Mouse (Mus musculus) granulocyte monocyte progenitor cell, adult 5-6 weeks (primary cell): ENCODE data around the gene Asic2. TPM values are rescaled to one million over a fixed set of nuclear protein-coding genes. Genes with fewer than 3 reads are reported as not detected.
A peak's percentile ranks its signal among the peaks of the same experiment; 100 is the strongest.

Experiments used
- ATAC-seq: replicated peaks from 2 replicates; pipeline ENCODE4 v1.8.0; 2016; ENCODE audit warnings: mild to moderate bottlenecking, moderate TSS enrichment, inconsistent platforms; ENCODE audit not compliant: poor library complexity, severe bottlenecking
- total RNA-seq, 2 experiments: library from RNA; stranded (forward) in 1 of 2; stranded (reverse) in 1 of 2; fragments of 200-712, 200-1000 nt in 1 of 2; fragments of >200 nt in 1 of 2; fragmentation: Nextera tagmentation in 1 of 2; gene quantifications; 2 replicates each; pipeline ENCODE4 v1.2.3; 2014 to 2017

Asic2 gene
- total RNA-seq, 2 experiments from 2014 or later: not detected

DNA sequence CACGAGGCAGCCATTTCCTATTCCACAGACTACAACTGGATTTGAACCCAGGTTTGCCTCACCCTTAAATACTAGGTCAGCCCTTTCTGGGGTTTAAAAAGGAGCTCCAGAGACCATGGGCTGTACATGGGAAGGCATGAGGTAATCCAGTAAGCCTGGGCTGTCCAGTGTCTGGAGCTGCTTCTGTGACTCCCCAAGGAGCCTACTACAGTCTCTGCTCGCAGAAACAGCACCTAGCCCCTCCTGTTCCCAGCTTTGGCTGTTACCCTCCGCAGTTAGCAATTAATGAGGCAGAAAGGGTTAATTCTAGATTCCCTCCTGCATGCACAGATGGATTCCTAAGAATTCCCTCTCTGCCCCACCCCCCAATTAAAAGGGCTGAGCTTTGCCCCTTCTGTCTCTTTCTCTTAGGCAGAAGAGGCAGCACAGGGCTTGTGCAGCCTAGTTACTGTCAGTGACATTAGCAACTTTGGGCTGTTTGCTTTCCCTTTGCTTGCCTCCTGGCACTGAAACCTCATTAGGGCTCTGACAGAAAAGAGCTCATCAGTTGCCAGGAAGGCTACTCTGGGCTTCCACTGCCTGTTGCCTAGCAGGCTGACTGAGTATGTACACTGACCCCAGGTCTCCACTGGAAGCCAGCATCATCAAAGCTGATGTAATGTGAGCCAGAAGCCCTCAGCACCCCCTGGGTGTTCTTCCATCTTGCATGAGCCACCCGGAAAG lies 107.8 kb downstream of the Asic2 start, which contains the start of gene 5530401A14Rik:
5530401A14Rik (plus strand) TSS at position 424 of the 723 bp plus-strand sequence.
- no peak for ATAC-seq

DNA sequence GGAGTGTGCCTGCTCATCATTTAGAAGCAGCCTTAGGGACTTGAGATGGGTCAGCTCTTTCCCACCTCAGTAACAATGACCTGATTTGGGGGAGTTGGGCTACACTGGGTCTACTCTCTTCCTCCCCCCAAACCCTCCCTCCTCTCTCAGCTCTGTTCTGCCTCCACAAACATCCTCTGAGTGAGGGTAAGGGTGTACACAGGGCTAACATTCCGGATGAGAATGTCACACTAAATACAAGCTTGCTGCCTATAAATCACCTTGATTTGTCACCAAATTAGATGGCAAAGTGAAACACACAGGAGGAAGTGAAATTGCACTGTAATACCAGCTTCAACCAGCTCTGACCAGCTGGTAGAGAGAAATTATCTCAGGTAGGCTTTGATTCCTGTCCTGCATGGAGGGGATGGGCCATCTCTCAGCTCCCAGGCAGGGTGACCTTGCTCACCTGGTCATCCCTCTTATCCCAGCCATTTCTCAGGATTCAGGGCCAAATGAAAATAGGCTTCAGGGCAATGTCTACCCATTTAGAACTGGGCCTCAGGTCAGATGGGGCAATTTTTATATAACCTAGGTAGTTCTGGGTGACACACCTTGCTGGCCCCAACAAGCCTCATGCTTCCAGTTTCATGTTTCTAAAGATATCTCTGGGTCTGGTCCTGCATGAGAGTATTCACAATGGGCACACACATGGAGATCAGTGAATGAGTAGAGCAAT lies 120.3 kb downstream of the Asic2 start:
- ATAC-seq: no peak

DNA sequence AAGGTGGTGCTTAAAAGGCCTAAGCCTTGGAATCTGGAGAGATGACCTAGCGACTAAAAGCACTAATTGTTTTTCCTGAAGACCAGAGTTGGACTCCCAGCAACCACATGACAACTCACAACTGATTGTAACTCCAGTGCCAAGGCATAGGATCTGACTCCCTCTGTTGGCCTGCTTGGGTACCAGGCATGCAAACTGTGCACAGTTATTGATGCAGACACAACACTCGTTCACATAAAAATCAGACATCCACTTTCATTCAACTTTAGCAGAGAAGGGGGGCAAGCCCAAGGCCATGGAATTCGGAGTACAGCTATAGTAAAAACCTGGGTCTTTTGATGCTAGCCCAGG lies 122.6 kb downstream of the Asic2 start:
- no peak for ATAC-seq

DNA sequence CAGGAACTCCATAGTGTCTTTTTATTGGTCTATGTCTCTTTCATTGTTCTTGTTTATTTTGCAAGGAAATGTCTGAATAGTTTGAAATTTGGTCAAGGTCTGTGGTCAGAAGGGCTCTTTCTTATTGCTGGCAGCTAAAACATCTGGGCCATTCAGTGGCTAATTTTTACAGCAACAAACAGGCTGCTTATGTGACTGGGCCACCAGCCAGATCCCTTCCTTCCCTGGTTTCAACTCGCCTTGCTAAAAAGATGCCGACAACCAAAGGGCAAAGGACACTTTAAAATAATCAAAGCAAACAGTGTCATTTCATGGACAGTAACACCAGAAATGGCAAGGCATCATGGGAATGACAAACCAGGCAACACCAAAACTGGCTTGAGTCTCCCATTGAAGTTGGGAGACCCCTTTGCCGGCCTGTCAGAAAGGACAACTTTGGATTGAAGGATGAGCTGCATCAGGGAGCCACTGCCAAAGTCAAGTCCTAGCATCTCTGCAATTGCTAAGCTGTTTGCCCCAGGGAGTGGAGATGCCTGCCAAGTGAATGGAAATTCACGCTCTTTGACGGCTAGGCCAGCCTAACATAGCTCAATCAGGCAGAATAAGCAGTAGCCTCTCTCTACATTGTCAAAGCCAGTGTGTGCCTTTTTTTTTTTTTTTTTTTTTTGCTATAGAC lies 123.1 kb downstream of the Asic2 start:
- no peak for ATAC-seq

DNA sequence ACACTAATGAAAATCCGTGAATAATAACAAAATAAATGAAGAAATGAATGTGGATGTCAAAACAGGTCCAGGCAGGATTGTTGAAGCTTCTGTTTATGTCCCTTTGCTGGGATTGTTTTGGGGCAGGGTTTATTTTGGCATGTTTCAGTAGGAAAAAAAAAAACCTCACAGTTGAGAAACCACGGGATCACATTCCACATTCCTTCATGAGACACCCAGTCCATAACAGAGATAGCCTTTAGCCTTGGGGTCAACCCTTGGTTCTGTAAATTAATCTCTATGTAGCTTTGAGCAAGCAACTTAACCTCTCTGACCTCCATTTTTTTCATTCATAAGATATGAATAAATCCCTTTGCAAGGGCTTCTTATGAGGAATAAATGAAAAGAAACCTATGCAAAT lies 127.3 kb downstream of the Asic2 start:
- no peak for ATAC-seq

DNA sequence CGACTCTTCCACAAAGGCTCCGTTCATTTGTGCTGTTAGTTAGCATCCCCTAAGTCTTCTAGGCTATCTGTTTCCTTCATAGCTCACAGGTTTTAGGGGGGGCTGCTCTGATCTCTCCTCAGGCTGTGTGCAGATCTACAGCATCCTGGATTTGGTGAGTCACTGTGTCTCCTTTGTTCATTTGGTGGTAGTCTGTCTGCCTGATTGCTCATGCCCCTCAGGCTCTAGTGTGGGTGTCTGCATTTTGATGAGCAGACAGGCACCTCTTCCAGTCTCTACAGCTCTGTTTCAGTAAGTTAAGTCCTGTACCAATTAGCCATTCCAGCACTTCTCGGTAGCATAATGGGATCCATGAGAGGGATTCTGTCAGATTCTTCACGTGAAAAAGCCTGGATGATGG lies 129.8 kb downstream of the Asic2 start:
- ATAC-seq: no peak

DNA sequence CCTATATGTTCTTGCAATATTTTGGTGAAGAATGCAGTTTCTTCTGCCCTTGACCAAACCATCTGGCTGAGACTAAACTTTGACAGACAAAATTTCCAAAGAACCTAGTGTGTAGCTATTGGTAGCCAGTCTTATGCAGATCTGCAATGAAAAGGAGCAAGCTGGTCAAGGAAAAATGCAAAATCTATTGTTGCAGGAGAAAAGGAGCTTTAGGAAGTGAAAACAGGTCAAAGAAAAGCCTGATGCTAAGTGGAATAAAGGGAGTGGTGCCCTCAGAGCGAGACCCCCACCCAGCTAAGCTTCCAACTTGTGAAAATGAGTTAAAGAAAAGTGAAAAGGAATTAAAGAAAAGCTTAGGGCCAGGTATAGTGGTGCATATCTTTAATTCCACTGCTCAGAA lies 135.9 kb downstream of the Asic2 start:
- no peak for ATAC-seq

DNA sequence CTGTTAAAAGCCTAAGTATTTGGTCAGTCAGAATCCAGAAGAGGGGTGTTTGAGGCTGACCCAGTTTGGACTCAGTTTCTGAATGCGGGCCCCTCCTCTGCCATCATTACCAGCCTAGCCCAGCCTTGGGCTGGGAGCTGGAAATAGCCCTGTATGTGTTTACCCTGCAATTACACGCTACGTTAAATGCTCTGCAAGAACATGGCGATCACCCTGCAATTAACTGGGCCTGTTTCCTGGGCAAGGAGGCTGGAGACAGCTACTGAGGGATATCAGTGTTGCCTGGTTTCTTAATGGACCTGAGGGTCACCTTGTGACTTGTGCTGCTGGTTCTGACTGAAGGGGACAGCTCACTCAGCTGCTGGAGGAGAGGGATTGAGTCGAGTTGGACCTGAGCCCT lies 151.7 kb downstream of the Asic2 start:
- ATAC-seq: no peak

DNA sequence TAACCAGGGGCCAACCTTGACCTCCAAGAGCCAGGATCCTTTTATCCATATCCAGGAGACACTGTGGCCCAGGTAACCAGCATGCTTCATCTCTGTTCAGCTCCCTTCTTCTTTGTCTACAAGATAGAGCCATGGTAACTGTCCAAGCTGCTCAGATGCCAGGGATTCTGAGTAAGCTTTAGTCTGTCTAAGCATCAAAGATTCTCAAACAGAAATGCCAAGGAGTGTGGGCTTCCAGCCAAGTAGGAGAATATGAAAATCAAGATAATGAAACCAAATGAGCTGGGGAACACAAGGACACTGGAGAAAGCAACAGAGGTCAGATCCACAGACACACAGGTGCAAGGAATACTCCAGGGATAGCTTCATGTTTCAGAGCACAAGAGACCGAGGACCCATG lies 153.4 kb downstream of the Asic2 start:
- no peak for ATAC-seq

DNA sequence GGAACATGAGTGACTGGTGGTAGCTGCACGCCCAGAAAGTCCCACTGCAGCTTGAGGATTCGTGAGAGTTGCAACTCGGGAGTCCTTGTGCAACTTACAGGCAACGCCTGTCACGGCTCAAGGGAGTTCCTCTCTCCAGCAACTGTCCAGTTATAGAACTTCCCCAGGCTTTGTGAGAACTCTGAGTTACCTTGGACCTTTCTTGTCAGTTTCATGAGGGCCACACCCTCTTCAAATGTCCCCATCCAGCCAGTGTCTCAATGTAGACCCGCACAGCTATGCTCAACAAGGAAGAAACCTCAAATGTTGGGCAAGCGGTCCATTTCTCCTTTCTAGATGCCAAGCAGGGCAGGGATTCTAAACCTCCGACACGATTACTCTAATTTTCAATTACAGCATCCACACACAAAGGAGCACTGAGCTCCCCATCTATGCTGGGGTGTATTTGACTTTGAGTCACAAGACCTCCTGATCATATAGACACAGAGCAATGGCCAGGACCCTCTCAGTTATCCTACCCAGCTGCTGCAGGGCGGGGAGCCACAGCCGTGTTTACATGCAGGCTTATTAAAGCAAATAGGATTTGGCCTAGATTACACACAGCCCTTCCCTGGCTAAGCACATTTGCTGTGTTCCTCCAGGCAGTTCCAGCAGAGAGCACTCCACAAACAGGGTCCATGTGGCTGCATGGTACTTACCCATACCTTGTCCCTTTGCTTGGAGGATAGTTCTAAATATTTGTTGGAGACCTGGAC lies 161.2 kb downstream of the Asic2 start:
- ATAC-seq: peak; percentile 93

DNA sequence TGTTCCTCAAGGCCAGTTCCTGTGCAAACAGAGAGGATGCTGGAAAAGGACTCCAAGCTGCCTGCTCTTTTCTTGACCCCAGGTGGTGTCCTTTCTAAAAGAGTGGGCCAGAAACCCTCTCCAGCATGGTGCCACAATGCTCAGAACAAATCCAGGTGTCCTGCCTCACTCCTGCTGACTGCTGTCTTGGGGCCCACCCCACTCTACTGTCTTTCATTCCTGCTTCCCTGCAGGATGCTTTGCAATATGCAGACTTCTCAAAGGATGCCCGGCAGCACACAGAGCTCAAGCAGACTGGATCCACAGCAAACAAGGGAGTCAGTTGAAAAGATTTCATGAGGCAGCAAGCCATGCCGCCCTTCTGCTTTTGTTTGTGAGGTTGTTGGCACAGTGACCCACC lies 164.7 kb downstream of the Asic2 start:
- ATAC-seq: no peak

DNA sequence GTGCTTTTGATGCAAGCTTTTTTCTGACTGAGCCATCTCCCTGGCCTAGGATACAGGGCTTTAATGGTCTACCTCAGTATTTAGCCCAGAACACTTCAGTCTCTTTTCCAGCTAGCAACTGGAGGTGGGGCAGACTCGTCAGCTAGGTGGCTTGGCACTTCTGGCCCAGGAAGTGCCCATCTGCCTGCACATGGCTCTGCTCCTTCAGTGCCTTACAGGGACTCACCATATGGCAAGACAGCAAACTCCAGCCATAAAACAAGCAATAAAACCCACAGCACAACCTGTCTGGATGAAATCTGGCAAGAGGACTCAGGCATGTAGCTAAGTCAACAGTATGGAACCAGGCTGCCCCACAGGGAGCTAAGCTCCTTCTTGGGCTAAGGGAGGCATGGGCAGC lies 165.6 kb downstream of the Asic2 start:
- ATAC-seq: no peak

DNA sequence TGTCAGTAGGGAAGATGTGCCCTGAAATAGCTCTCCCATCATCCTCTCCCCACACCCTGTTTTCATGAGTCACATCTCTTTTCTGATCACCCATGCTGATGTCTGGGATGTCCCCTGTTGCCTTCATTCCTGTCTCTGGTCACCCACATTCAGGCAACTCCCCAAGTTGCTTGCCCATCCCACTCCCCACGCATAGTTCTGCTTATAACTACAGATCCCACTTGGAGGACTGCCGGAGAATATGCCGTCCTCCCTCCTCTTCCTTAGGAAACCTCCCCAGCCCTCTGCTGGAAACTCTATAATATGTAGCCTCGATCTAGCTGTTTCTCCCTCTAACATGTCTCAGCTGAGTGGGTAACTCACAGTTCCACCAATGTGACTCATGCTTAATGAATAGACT lies 167.4 kb downstream of the Asic2 start:
- no peak for ATAC-seq

DNA sequence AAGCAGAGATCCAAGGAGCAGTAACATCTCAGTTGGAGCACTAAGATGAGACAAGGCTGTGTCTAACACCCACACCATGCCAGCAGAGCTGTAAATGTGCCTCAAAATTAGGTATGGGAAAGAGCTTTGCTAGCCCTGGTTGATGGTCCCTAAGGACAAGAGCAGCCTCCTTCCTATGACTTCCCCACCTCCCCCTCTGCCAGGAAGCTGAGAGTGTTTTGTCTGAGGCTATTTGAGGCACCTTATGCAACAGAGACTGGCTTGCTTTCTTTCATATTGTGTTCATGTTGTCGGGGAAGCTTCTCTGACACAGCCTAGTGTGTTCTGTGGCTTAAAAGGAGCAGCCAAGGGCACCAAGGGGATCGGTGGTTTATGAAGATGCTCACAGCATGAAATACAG lies 174.7 kb downstream of the Asic2 start:
- no peak for ATAC-seq

DNA sequence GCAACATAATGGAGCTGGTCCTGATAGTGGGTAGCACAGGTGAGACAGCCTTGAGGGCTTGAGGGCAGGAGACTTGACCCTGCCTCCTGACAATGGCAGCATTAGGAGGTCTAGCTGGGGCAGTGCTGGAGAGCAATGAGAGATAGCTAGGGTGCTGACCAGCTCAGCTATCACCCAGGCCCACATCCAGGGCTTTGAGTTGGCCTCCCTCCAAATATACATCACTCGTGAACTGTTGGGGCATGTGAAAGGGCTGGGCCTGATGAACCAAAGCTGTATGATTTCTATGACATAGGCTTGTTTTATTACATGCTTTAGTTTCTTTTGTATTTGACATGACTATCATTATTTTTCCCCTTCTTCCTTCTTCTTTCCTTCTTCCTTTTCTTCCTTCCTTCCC lies 176.7 kb downstream of the Asic2 start:
- ATAC-seq: no peak

DNA sequence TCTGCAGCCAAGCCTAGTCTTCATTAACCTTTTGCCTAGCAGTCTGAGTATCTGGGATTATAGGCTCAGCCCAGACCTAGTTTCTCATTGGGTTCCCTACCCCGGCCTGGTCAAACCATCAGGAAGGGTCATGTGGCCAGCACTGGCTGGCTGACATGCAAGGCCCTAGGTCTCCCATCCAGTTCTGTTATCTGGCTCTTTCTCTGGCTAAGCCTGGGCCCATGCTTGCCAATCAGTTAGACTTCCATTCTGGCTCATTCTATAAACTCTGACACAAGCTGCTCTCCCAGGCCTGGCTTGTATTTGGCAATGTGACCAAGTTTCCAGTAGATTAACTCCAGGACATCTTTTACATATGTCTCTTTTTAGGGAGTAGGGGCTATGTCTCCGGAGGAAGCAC lies 187.7 kb downstream of the Asic2 start:
- ATAC-seq: no peak

DNA sequence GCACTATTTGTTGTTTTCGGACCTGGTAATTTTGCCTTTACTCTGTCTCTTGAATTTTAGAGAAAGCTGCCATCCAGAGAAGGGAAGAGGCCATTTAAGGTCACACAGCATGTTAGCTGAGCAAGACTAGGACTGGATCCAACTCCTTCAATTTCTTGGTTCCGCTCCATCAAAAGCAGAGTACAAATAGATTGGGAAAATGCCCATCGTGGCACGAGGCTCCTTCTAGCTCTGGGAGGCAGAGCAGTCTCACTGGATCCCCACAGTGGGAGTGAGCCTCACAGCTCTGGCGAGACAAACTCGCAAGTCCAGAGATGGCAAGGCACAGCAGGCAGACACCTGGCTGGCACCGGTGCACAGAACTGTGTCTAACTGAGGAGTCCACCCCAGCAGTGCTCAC lies 188.4 kb downstream of the Asic2 start:
- no peak for ATAC-seq

DNA sequence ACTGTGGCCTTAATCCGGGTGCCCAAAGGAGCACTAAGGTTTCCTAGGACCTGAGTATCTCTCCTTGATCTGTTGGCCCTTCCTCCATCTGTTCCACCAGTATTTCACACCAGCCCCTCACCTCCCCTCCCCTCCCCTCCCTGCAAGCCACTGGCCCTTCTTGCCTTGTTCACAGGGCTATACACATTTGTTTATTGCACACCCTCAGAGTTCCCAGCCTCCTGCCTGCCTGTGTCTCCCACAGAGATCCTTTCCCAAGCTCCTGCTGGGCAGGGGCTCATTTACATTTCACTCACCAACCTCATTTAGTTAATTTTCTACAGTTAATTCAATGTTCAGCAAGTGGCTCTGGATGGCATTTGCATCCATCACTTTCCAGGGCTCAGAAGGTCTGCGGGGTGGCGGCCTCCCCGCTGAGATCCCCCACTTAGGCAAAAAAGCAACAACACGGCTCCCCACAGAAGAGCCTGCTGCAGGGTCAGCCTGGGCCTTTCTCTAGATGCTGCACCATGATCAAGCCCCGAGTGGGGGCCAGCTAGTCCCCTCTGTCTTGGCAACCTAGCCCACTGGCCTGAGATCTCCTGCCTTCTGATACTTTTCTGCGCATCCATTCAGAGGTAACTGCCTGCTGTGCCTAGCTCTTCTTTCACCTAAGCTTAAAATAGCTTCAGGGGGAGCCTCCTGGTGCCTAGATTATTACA lies 196.9 kb downstream of the Asic2 start:
- no peak for ATAC-seq

DNA sequence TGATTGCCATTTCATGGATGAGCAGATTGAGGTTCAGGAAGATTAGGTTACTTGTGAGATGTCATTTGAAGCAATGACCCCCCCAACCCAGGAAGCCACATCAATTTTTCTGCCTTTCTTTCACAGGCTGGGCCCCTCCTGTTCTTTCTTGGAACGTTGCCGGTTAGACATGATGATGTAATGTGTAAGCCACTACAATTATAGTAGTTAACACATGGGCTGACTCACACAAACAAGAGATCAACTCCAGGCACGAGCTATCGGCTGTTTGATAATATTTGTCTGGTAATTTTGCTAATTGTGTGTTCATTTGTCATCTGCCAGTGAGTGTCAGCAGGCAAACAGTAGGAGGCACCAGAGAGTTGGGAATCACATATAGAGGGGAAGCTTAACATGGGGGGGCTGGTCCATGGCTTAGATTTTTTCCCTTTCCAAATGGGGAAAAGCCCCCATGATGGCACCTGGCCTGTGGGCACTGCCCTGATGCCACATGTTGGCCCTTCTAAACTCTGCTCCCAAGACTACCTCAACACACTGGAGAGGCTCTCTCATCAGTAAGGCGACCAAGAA lies 198.5 kb downstream of the Asic2 start:
- no peak for ATAC-seq

DNA sequence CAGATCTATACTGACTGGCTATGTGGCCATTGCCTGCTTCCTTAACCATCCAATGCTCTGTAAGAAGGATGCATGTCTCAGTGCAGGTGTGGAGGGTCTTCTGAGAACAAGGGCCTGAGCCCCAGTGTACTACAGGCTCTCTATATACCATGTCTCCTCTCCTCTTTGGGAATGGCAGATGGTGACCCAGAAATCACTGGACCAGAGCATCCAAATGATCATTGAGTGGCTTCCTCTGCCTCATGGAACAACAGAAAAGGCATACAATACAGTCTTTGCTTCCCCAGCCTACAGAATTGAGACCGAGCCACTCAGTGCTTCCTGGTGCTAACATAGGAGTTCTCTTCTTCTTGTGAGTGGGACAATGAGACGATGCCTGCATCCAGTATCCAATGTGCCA lies 200.0 kb downstream of the Asic2 start:
- ATAC-seq: no peak
